Mouse (Mus musculus) T-helper 17 cell (primary cell): ENCODE measurements around the gene Hs3st1.

Experiments used
- in situ Hi-C, 2 experiments: fragments of 300-600 bp; cut with MboI, MseI; formaldehyde crosslinking; loops; 1 replicate in 1 of 2; 2 replicates in 1 of 2; pipeline ENCODE4 v1.15.1; 2025; ENCODE audit warnings: high pct_unique_total_duplicates in 2 of 2

Hs3st1 gene

GRCm38 (mm10) chr5:39643924-39644826 is 111.1 kb downstream of the Hs3st1 start:
- in situ Hi-C loops, result loop anchor here in 1 of 2 experiments (5.0 kb wide), 1 partner anchor 867 kb away; no protein-coding TSS in a partner anchor

- in situ Hi-C loops, result loop anchor here in 1 of 2 experiments (5.0 kb wide), 1 partner anchor 866 kb away; no protein-coding TSS in a partner anchor
Measured at GRCm38 (mm10) chr5:39643260-39643923, 111.9 kb downstream of the Hs3st1 start.

- in situ Hi-C loops, result loop anchor here in 1 of 2 experiments (5.0 kb wide), 1 partner anchor 865 kb away; no protein-coding TSS in a partner anchor
Measured at GRCm38 (mm10) chr5:39642222-39642770, 113.0 kb downstream of the Hs3st1 start.

GRCm38 (mm10) chr5:39639438-39640177 is 115.7 kb downstream of the Hs3st1 start:
- in situ Hi-C loops, result loop anchor here in 1 of 2 experiments (5.0 kb wide), 1 partner anchor 862 kb away; no protein-coding TSS in a partner anchor

GRCm38 (mm10) chr5:39638926-39639325 is 116.3 kb downstream of the Hs3st1 start:
- in situ Hi-C loops, result no loop called here

- in situ Hi-C loops, result no loop called here
Measured at GRCm38 (mm10) chr5:39637874-39638273, 117.4 kb downstream of the Hs3st1 start.

GRCm38 (mm10) chr5:39636090-39636489 is 119.2 kb downstream of the Hs3st1 start:
- in situ Hi-C loops, result no loop called here

GRCm38 (mm10) chr5:39634300-39635047 is 120.8 kb downstream of the Hs3st1 start:
- in situ Hi-C loops, result loop anchor here in 1 of 2 experiments (5.0 kb wide), 1 partner anchor 847 kb away; no protein-coding TSS in a partner anchor

GRCm38 (mm10) chr5:39633206-39633605 is 122.1 kb downstream of the Hs3st1 start:
- in situ Hi-C loops, result loop anchor here in 1 of 2 experiments (5.0 kb wide), 1 partner anchor 846 kb away; no protein-coding TSS in a partner anchor

- in situ Hi-C loops, result loop anchor here in 1 of 2 experiments (5.0 kb wide), 1 partner anchor 844 kb away; no protein-coding TSS in a partner anchor
Measured at GRCm38 (mm10) chr5:39630841-39631240, 124.4 kb downstream of the Hs3st1 start.

- in situ Hi-C loops, result no loop called here
Measured at GRCm38 (mm10) chr5:39625037-39625473, 130.2 kb downstream of the Hs3st1 start.

GRCm38 (mm10) chr5:39624218-39624590 is 131.1 kb downstream of the Hs3st1 start:
- in situ Hi-C loops, result no loop called here

GRCm38 (mm10) chr5:39623304-39624217 is 131.7 kb downstream of the Hs3st1 start:
- in situ Hi-C loops, result no loop called here

- in situ Hi-C loops, result no loop called here
Measured at GRCm38 (mm10) chr5:39620206-39620866, 134.9 kb downstream of the Hs3st1 start.

- in situ Hi-C loops, result no loop called here
Measured at GRCm38 (mm10) chr5:39617354-39617977, 137.8 kb downstream of the Hs3st1 start.

GRCm38 (mm10) chr5:39615202-39615601 is 140.1 kb downstream of the Hs3st1 start:
- in situ Hi-C loops, result no loop called here

- in situ Hi-C loops, result no loop called here
Measured at GRCm38 (mm10) chr5:39613534-39613933, 141.7 kb downstream of the Hs3st1 start.

- in situ Hi-C loops, result no loop called here
Measured at GRCm38 (mm10) chr5:39612240-39612639, 143.0 kb downstream of the Hs3st1 start.
